Mouse (Mus musculus): ENCODE measurements around the gene Slc6a13. TPM values are rescaled to one million over a fixed set of nuclear protein-coding genes. Genes with fewer than 3 reads are reported as not detected.

Gene Slc6a13
- polyA plus RNA-seq (2012; rRNA removed): 1.5 and 2.1 TPM in 2 replicates

- whole genome bisulfite sequencing: 37% methylated on average over 11 of the region's 11 CpGs
- DNase-seq (ENCODE audit: low read depth in 1 of 2, low spot score in 2 of 2): no peak
- no peak within 1 kb of the TSS for H3K4me3 ChIP-seq (ENCODE audit: extremely low read depth, insufficient read depth, insufficient read length)
Measured at GRCm38 (mm10) chr6:121299954-121300353, at the start of gene Slc6a13. Gene Slc6a13, plus strand, starts transcription at chr6:121300227.

DNA sequence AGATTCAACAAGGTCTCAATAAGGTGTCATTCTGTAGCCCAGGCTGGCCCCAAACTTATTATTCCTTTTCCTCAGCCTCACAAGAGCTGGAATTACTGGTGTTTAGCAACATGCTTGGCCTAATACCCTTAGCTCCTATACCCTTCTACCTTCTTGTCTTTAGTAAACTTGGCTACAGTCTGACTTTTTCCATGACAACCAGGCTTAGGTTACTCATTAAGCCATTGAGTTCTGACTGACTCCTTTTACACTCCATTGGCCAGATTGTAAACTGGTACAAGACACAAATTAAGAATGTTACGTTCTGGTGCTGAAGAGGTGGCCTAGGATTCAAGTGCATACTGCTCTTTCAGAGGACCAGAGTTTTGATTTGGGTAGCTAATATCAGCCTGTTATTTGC is 49.6 kb upstream of the Slc6a13 start:
- H3K4me1 ChIP-seq (ENCODE audit: control insufficient read depth, insufficient read depth, insufficient read length): peaks cover 8% of the 10 kb centered on the region; the same call in 1 of the 2 replicates
- no peak overlapping the region for H3K27ac ChIP-seq (ENCODE audit: insufficient read depth, low read length)
- no peak for DNase-seq (ENCODE audit: low read depth in 1 of 2, low spot score in 2 of 2)
- no peak overlapping the region for H3K4me3 ChIP-seq (ENCODE audit: extremely low read depth, insufficient read depth, insufficient read length)
- TF ChIP-seq POLR2A (IDR thresholded peaks at IDR 0.05; ENCODE audit: low read depth, low read length) (no peak), CTCF (IDR thresholded peaks at IDR 0.05; ENCODE audit: extremely low read depth, insufficient read depth, insufficient read length, insufficient replicate concordance) (no peak)
- H3K36me3 ChIP-seq (ENCODE audit: control insufficient read depth, insufficient read depth, low read length): peaks cover 4% of the 10 kb centered on the region
- 82% methylated on average over 1 of the region's 1 CpGs for WGBS
- H3K27me3 ChIP-seq (ENCODE audit: control insufficient read depth, insufficient read depth, low read length): no peaks in the 10 kb centered on the region

More at GRCm38 (mm10) chr6:121299954-121300353, at the start of gene Slc6a13:
- no peak for TF ChIP-seq POLR2A (IDR thresholded peaks at IDR 0.05; ENCODE audit: low read depth, low read length)
- TF ChIP-seq CTCF (IDR thresholded peaks at IDR 0.05; ENCODE audit: extremely low read depth, insufficient read depth, insufficient read length, insufficient replicate concordance): no peak
- H3K36me3 ChIP-seq (ENCODE audit: control insufficient read depth, insufficient read depth, low read length): no peaks in the 10 kb centered on the region
- H3K27me3 ChIP-seq (ENCODE audit: control insufficient read depth, insufficient read depth, low read length): no peaks in the 10 kb centered on the region
- H3K27ac ChIP-seq (ENCODE audit: insufficient read depth, low read length): no peak within 1 kb of the TSS
- H3K4me1 ChIP-seq (ENCODE audit: control insufficient read depth, insufficient read depth, insufficient read length): no peaks in the 10 kb centered on the region

GRCm38 (mm10) chr6:121251256-121251655 is 48.8 kb upstream of the Slc6a13 start:
- 27% methylated on average over 5 of the region's 5 CpGs for WGBS
- no peak for DNase-seq (ENCODE audit: low read depth in 1 of 2, low spot score in 2 of 2)
- Histone ChIP-seq H3K4me1 (ENCODE audit: control insufficient read depth, insufficient read depth, insufficient read length) (peaks cover 8% of the 10 kb centered on the region; the same call in 1 of the 2 replicates), H3K27me3 (ENCODE audit: control insufficient read depth, insufficient read depth, low read length) (no peaks in the 10 kb centered on the region), H3K4me3 (ENCODE audit: extremely low read depth, insufficient read depth, insufficient read length) (no peak overlapping the region), H3K27ac (ENCODE audit: insufficient read depth, low read length) (no peak overlapping the region), H3K36me3 (ENCODE audit: control insufficient read depth, insufficient read depth, low read length) (peaks cover 4% of the 10 kb centered on the region)
- TF ChIP-seq POLR2A (IDR thresholded peaks at IDR 0.05; ENCODE audit: low read depth, low read length) (no peak), CTCF (IDR thresholded peaks at IDR 0.05; ENCODE audit: extremely low read depth, insufficient read depth, insufficient read length, insufficient replicate concordance) (no peak)

- Histone ChIP-seq H3K4me1 (ENCODE audit: control insufficient read depth, insufficient read depth, insufficient read length) (peaks cover 5% of the 10 kb centered on the region; the same call in 1 of the 2 replicates), H3K27ac (ENCODE audit: insufficient read depth, low read length) (no peak overlapping the region), H3K4me3 (ENCODE audit: extremely low read depth, insufficient read depth, insufficient read length) (no peak overlapping the region), H3K27me3 (ENCODE audit: control insufficient read depth, insufficient read depth, low read length) (no peaks in the 10 kb centered on the region), H3K36me3 (ENCODE audit: control insufficient read depth, insufficient read depth, low read length) (peaks cover 12% of the 10 kb centered on the region)
- WGBS: 38% methylated on average over 9 of the region's 9 CpGs
- DNase-seq (ENCODE audit: low read depth in 1 of 2, low spot score in 2 of 2): peak; percentile 38 to 77
- TF ChIP-seq CTCF (IDR thresholded peaks at IDR 0.05; ENCODE audit: extremely low read depth, insufficient read depth, insufficient read length, insufficient replicate concordance) (peak; percentile 74; the same call in 1 of the 2 replicates), POLR2A (IDR thresholded peaks at IDR 0.05; ENCODE audit: low read depth, low read length) (no peak)
Measured at GRCm38 (mm10) chr6:121260548-121260947, 39.5 kb upstream of the Slc6a13 start.

DNA sequence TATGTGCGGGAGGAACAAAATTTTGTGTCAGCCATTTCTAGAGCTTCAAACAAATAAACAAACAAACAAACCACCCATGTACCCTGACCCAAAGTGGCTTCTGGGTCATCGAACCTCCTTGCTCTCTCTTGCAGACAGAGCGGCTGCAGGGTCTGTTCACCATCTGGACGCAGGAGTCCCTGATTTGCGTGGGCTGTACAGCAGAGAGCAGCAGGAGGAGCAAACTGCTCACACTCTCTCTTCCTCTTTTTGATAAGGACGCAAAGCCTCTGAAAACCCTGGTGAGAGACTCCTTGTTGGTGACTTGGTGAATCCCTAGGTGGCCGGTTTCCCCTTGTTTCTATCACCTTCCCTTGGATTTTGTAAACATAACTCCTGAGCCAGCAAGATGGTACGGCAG is 38.8 kb upstream of the Slc6a13 start:
- Histone ChIP-seq H3K4me1 (ENCODE audit: control insufficient read depth, insufficient read depth, insufficient read length) (peaks cover 5% of the 10 kb centered on the region; the same call in 1 of the 2 replicates), H3K4me3 (ENCODE audit: extremely low read depth, insufficient read depth, insufficient read length) (no peak overlapping the region), H3K27me3 (ENCODE audit: control insufficient read depth, insufficient read depth, low read length) (no peaks in the 10 kb centered on the region), H3K27ac (ENCODE audit: insufficient read depth, low read length) (no peak overlapping the region), H3K36me3 (ENCODE audit: control insufficient read depth, insufficient read depth, low read length) (peaks cover 14% of the 10 kb centered on the region)
- DNase-seq (ENCODE audit: low read depth in 1 of 2, low spot score in 2 of 2): no peak
- WGBS: 49% methylated on average over 8 of the region's 8 CpGs
- no peak for TF ChIP-seq CTCF (IDR thresholded peaks at IDR 0.05; ENCODE audit: extremely low read depth, insufficient read depth, insufficient read length, insufficient replicate concordance)
- TF ChIP-seq POLR2A (IDR thresholded peaks at IDR 0.05; ENCODE audit: low read depth, low read length): no peak

DNA sequence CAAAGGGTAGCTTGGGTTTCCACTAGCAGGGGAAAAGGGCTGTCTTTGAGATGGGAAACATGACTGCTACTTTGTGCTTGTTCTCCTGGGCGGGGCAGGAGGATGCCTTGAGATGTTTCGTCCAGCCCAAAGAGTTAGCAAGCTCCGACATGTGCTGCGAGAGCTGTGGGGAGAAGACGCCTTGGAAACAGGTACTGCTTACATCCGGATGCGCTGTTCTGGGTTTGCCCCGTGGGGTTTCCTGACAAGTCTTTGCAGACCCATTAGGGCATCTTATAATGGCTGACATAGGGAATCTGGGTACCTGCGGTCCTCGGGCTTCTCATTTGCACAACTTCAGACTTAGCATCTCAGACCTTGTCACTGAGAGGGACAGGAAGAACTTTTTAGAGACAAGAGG is 38.0 kb upstream of the Slc6a13 start:
- 94% methylated on average over 10 of the region's 10 CpGs for WGBS
- Histone ChIP-seq H3K4me1 (ENCODE audit: control insufficient read depth, insufficient read depth, insufficient read length) (peaks cover 5% of the 10 kb centered on the region; the same call in 1 of the 2 replicates), H3K27ac (ENCODE audit: insufficient read depth, low read length) (no peak overlapping the region), H3K4me3 (ENCODE audit: extremely low read depth, insufficient read depth, insufficient read length) (no peak overlapping the region), H3K36me3 (ENCODE audit: control insufficient read depth, insufficient read depth, low read length) (peaks cover 19% of the 10 kb centered on the region), H3K27me3 (ENCODE audit: control insufficient read depth, insufficient read depth, low read length) (no peaks in the 10 kb centered on the region)
- DNase-seq (ENCODE audit: low read depth in 1 of 2, low spot score in 2 of 2): no peak
- no peak for TF ChIP-seq POLR2A (IDR thresholded peaks at IDR 0.05; ENCODE audit: low read depth, low read length)
- no peak for TF ChIP-seq CTCF (IDR thresholded peaks at IDR 0.05; ENCODE audit: extremely low read depth, insufficient read depth, insufficient read length, insufficient replicate concordance)

GRCm38 (mm10) chr6:121262496-121262895 is 37.5 kb upstream of the Slc6a13 start:
- Histone ChIP-seq H3K27me3 (ENCODE audit: control insufficient read depth, insufficient read depth, low read length) (no peaks in the 10 kb centered on the region), H3K4me3 (ENCODE audit: extremely low read depth, insufficient read depth, insufficient read length) (no peak overlapping the region), H3K27ac (ENCODE audit: insufficient read depth, low read length) (no peak overlapping the region), H3K36me3 (ENCODE audit: control insufficient read depth, insufficient read depth, low read length) (peaks cover 19% of the 10 kb centered on the region), H3K4me1 (ENCODE audit: control insufficient read depth, insufficient read depth, insufficient read length) (peaks cover 5% of the 10 kb centered on the region; the same call in 1 of the 2 replicates)
- no peak for TF ChIP-seq CTCF (IDR thresholded peaks at IDR 0.05; ENCODE audit: extremely low read depth, insufficient read depth, insufficient read length, insufficient replicate concordance)
- TF ChIP-seq POLR2A (IDR thresholded peaks at IDR 0.05; ENCODE audit: low read depth, low read length): no peak
- DNase-seq (ENCODE audit: low read depth in 1 of 2, low spot score in 2 of 2): no peak
- 93% methylated on average over 11 of the region's 11 CpGs for WGBS

Data from spleen, adult 2 months (tissue).